Mouse (Mus musculus) intestine, postnatal 0 days (tissue): ENCODE results near the gene Pycr2. TPM values are rescaled to one million over a fixed set of nuclear protein-coding genes. Genes with fewer than 3 reads are reported as not detected.
A peak's percentile ranks its signal among the peaks of the same experiment; 100 is the strongest.
"Not testable (repeated sequence)": the region's sequence is repeated elsewhere in the genome, so short reads cannot be mapped to it uniquely, and the experiment has no call there.

Source experiments
- ATAC-seq: fragments of 200-750 bp; cut with Nextera tagmentation; 2 replicates; pipeline ENCODE4 v1.8.0; 2017; ENCODE audit warnings: mild to moderate bottlenecking, moderate TSS enrichment, moderate library complexity
- H3K27ac ChIP-seq: fragments of 300-500 bp; sonication (generic); 2 replicates; pipeline ENCODE4 v1.5.1; 2014; ENCODE audit warnings: mild to moderate bottlenecking, low read depth, low read length, moderate library complexity
- H3K27me3 ChIP-seq: fragments of 300-500 bp; sonication (generic); replicated peaks from 2 replicates; pipeline ENCODE4 v1.6.1; 2014; ENCODE audit warnings: low read length, mixed read lengths; ENCODE audit not compliant: control insufficient read depth, insufficient read depth
- H3K36me3 ChIP-seq: fragments of 300-500 bp; sonication (generic); 2 replicates; pipeline ENCODE4 v1.6.1; 2014; ENCODE audit warnings: mild to moderate bottlenecking, moderate library complexity; ENCODE audit not compliant: control insufficient read depth, insufficient read depth
- H3K4me1 ChIP-seq: fragments of 300-500 bp; sonication (generic); replicated peaks from 2 replicates; pipeline ENCODE4 v1.6.1; 2014; ENCODE audit warnings: antibody characterized with exemption, low read length, mixed read lengths; ENCODE audit not compliant: control insufficient read depth, insufficient read depth
- H3K4me2 ChIP-seq: fragments of 300-500 bp; sonication (generic); replicated peaks from 2 replicates; pipeline ENCODE4 v1.6.1; 2014; ENCODE audit warnings: low read depth, mild to moderate bottlenecking, moderate library complexity
- H3K4me3 ChIP-seq: fragments of 300-500 bp; sonication (generic); 2 replicates; pipeline ENCODE4 v1.5.1; 2014; ENCODE audit warnings: low read depth, low read length
- H3K9ac ChIP-seq: fragments of 300-500 bp; sonication (generic); 2 replicates; pipeline ENCODE4 v1.6.1; 2014; ENCODE audit warnings: mild to moderate bottlenecking, low read depth, low read length
- H3K9me3 ChIP-seq: fragments of 300-500 bp; sonication (generic); 2 replicates; pipeline ENCODE4 v1.6.1; 2016; ENCODE audit warnings: mixed run types; ENCODE audit not compliant: control insufficient read depth
- CTCF ChIP-seq: sonication (generic); IDR thresholded peaks from 2 replicates; pipeline ENCODE4 v1.5.1; 2016; ENCODE audit warnings: low read depth, mild to moderate bottlenecking, control low read depth, antibody characterized with exemption, moderate library complexity
- WGBS: fragments of 180-500 bp; shearing (Covaris S2); extraction: QIAGEN DNeasy Blood & Tissue Kit; methylation state at CpG from one replicate; pipeline ENCODE4 v1.1.7; 2014; 5-methylcytosine and 5-hydroxymethylcytosine counted together
- polyA plus RNA-seq: library from polyadenylated mRNA; unstranded; fragments of >200 nt; fragmentation: Nextera tagmentation; extraction: Ambion mirVana; gene quantifications from 2 replicates; pipeline ENCODE4 v1.2.1, GENCODE M21; 2015

The Pycr2 gene
- polyA plus RNA-seq, 1 experiment from 2014 or later: 26.3 TPM

- no peaks in the 10 kb centered on the region for H3K36me3 ChIP-seq
- 60% methylated on average over 9 of the region's 9 CpGs for WGBS
- no peaks in the 10 kb centered on the region for H3K27me3 ChIP-seq
- no peak for TF ChIP-seq CTCF
- H3K27ac ChIP-seq: no peak overlapping the region
- no peaks in the 10 kb centered on the region for H3K9me3 ChIP-seq
- no peak for ATAC-seq
- H3K4me1 ChIP-seq: 0 out of 2 replicates have a peak, but pooled peaks cover 4% of the 10 kb centered on the region
- H3K9ac ChIP-seq: no peak overlapping the region
- H3K4me2 ChIP-seq: no peak overlapping the region
- H3K4me3 ChIP-seq: no peak overlapping the region
Measured at GRCm38 (mm10) chr1:180884484-180884883, 19.6 kb upstream of the Pycr2 start.

- H3K4me1 ChIP-seq: 0 out of 2 replicates have a peak, but pooled peaks cover 4% of the 10 kb centered on the region
- no peaks in the 10 kb centered on the region for H3K36me3 ChIP-seq
- WGBS: 6% methylated on average over 13 of the region's 13 CpGs
- peak; percentile 70 for ATAC-seq
- no peak overlapping the region for H3K27ac ChIP-seq
- no peak for TF ChIP-seq CTCF
- H3K27me3 ChIP-seq: peaks cover 4% of the 10 kb centered on the region; the same call in 1 of the 2 replicates
- H3K4me2 ChIP-seq: peak overlapping the region; percentile 49
- H3K9ac ChIP-seq: no peak overlapping the region
- H3K9me3 ChIP-seq: no peaks in the 10 kb centered on the region
- no peak overlapping the region for H3K4me3 ChIP-seq
Measured at GRCm38 (mm10) chr1:180888556-180889042, 15.5 kb upstream of the Pycr2 start.

GRCm38 (mm10) chr1:180889172-180889571 lies 14.9 kb upstream of the Pycr2 start:
- H3K9me3 ChIP-seq: no peaks in the 10 kb centered on the region
- ATAC-seq: 0 out of 2 replicates have a peak, but pooled peaks have one; percentile 7
- H3K36me3 ChIP-seq: no peaks in the 10 kb centered on the region
- 0 out of 2 replicates have a peak, but pooled peaks cover 4% of the 10 kb centered on the region for H3K4me1 ChIP-seq
- no peak overlapping the region for H3K27ac ChIP-seq
- WGBS: 65% methylated on average over 7 of the region's 7 CpGs
- H3K9ac ChIP-seq: no peak overlapping the region
- H3K4me3 ChIP-seq: no peak overlapping the region
- H3K4me2 ChIP-seq: peak overlapping the region; percentile 49; the same call in 1 of the 2 replicates
- TF ChIP-seq CTCF: no peak
- H3K27me3 ChIP-seq: peaks cover 4% of the 10 kb centered on the region; the same call in 1 of the 2 replicates

- Histone ChIP-seq H3K36me3 (no peaks in the 10 kb centered on the region), H3K4me3 (no peak overlapping the region), H3K4me2 (no peak overlapping the region), H3K9me3 (no peaks in the 10 kb centered on the region), H3K4me1 (0 out of 2 replicates have a peak, but pooled peaks cover 4% of the 10 kb centered on the region), H3K27me3 (peaks cover 7% of the 10 kb centered on the region; the same call in 1 of the 2 replicates), H3K27ac (no peak overlapping the region), H3K9ac (no peak overlapping the region)
- ATAC-seq: no peak
- WGBS: 62% methylated on average over 6 of the region's 6 CpGs
- TF ChIP-seq CTCF: peak; percentile 57
Measured at GRCm38 (mm10) chr1:180889841-180890240, 14.3 kb upstream of the Pycr2 start.

GRCm38 (mm10) chr1:180892808-180893207 lies 11.3 kb upstream of the Pycr2 start, which contains the start of gene Lefty2:
Lefty2 (plus strand) TSS chr1:180893108.
- Histone ChIP-seq H3K4me3 (no peak within 1 kb of the TSS), H3K4me1 (0 out of 2 replicates have a peak, but pooled peaks cover 4% of the 10 kb centered on the region), H3K4me2 (no peak within 1 kb of the TSS), H3K9ac (no peak within 1 kb of the TSS), H3K27ac (no peak within 1 kb of the TSS), H3K27me3 (peaks cover 14% of the 10 kb centered on the region; the same call in 1 of the 2 replicates), H3K9me3 (no peaks in the 10 kb centered on the region), H3K36me3 (no peaks in the 10 kb centered on the region)
- WGBS: 67% methylated on average over 10 of the region's 10 CpGs
- no peak for TF ChIP-seq CTCF
- no peak for ATAC-seq

DNA sequence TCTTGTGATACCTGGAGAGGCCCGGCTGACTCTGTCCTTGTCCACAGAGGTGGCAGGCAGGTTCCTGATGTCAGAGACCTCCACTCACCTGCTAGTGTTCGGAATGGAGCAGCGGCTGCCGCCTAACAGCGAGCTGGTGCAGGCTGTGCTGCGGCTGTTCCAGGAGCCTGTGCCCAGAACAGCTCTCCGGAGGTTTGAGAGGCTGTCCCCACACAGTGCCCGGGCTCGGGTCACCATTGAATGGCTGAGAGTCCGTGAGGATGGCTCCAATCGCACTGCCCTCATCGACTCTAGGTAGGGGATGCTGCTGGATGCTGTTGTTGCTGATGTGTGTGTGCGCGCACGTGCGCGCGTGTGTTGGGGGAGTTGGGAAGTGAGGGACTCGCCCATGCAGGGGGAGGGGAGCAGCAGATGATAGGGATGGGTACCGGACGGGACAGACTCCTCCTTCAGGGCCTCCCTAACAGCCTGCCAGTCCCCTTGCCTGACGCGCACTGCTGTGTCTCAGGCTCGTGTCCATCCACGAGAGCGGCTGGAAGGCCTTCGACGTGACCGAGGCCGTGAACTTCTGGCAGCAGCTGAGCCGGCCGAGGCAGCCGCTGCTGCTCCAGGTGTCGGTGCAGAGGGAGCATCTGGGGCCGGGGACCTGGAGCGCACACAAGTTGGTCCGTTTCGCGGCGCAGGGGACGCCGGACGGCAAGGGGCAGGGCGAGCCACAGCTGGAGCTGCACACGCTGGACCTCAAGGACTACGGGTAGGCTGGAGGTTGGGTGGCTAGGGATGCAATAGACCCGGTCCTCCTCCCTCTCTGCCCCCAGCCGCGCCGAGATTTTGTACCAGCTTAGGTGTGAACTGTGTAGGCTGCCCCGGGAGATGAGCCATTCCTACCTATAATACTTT lies 9.8 kb upstream of the Pycr2 start:
- ATAC-seq: not testable (repeated sequence)
- 0 out of 2 replicates have a peak overlapping the region, but pooled peaks have one; percentile 6 for H3K4me2 ChIP-seq

More for the DNA sequence above, 9.8 kb upstream of the Pycr2 start:
- not testable (repeated sequence) for H3K9me3 ChIP-seq, H3K4me1 ChIP-seq, H3K36me3 ChIP-seq, H3K27ac ChIP-seq, H3K4me3 ChIP-seq, H3K9ac ChIP-seq
- WGBS: 7% methylated on average over 45 of the region's 51 CpGs
- peaks cover 14% of the 10 kb centered on the region; the same call in 1 of the 2 replicates for H3K27me3 ChIP-seq
